Mouse (Mus musculus) layer of hippocampus, postnatal 25 days (tissue): Measurements from ENCODE around the gene Lrp8. TPM values are rescaled to one million over a fixed set of nuclear protein-coding genes. Genes with fewer than 3 reads are reported as not detected.

Source experiments
- DNase-seq, 2 experiments: peaks; one replicate each; pipeline ENCODE4 v3.0.0; 2022; ENCODE audit warnings: mixed read lengths in 2 of 2, low spot score in 1 of 2; ENCODE audit errors: extremely low spot score in 1 of 2
- total RNA-seq, 2 experiments: library from RNA; stranded (reverse); gene quantifications; 2 replicates each; pipeline ENCODE4 v1.2.3; 2021

Lrp8 gene
- total RNA-seq, 2 experiments from 2014 or later, result 82.9 to 110 TPM

- DNase-seq, result no peak
Measured at GRCm38 (mm10) chr4:107837910-107838309, 35.8 kb downstream of the Lrp8 start.

- DNase-seq, result no peak
Measured at GRCm38 (mm10) chr4:107843687-107844086, 41.6 kb downstream of the Lrp8 start.

GRCm38 (mm10) chr4:107844971-107845370 is 42.9 kb downstream of the Lrp8 start:
- peak; percentile 90 to 97 for DNase-seq

- DNase-seq, result no peak
Measured at GRCm38 (mm10) chr4:107846795-107847194, 44.7 kb downstream of the Lrp8 start.

- no peak for DNase-seq
Measured at GRCm38 (mm10) chr4:107848546-107848945, 46.5 kb downstream of the Lrp8 start.

- no peak for DNase-seq
Measured at GRCm38 (mm10) chr4:107849621-107850020, 47.6 kb downstream of the Lrp8 start.

GRCm38 (mm10) chr4:107850091-107850490 is 48.0 kb downstream of the Lrp8 start:
- DNase-seq, result no peak

- DNase-seq, result no peak
Measured at GRCm38 (mm10) chr4:107853333-107853732, 51.3 kb downstream of the Lrp8 start.

- DNase-seq, result no peak
Measured at GRCm38 (mm10) chr4:107853836-107854235, 51.8 kb downstream of the Lrp8 start.

GRCm38 (mm10) chr4:107856958-107857686 is 55.1 kb downstream of the Lrp8 start:
- no peak for DNase-seq

GRCm38 (mm10) chr4:107858995-107859394 is 56.9 kb downstream of the Lrp8 start:
- DNase-seq, result no peak

GRCm38 (mm10) chr4:107864866-107865265 is 62.8 kb downstream of the Lrp8 start:
- DNase-seq, result no peak

GRCm38 (mm10) chr4:107879254-107880050 is 77.4 kb downstream of the Lrp8 start, which contains the start of gene Magoh:
Gene Magoh (plus strand): TSS chr4:107879755.
- peak; percentile 87 to 97 for DNase-seq

GRCm38 (mm10) chr4:107881631-107882030 is 79.6 kb downstream of the Lrp8 start:
- DNase-seq, result no peak

- DNase-seq, result no peak
Measured at GRCm38 (mm10) chr4:107886371-107886770, 84.3 kb downstream of the Lrp8 start.

GRCm38 (mm10) chr4:107889385-107889730 is 87.3 kb downstream of the Lrp8 start:
- peak in 1 of 2 experiments; percentile 24 for DNase-seq

- DNase-seq, result peak; percentile 82 to 90
Measured at GRCm38 (mm10) chr4:107889731-107890432, 87.8 kb downstream of the Lrp8 start, which contains the start of gene 0610037L13Rik. Gene 0610037L13Rik (plus strand): TSS chr4:107889813.

GRCm38 (mm10) chr4:107892663-107893062 is 90.6 kb downstream of the Lrp8 start:
- no peak for DNase-seq

- no peak for DNase-seq
Measured at GRCm38 (mm10) chr4:107899211-107899927, 97.3 kb downstream of the Lrp8 start.

- DNase-seq, result no peak
Measured at GRCm38 (mm10) chr4:107900206-107900605, 98.1 kb downstream of the Lrp8 start.
